Mouse (Mus musculus) heart, postnatal 0 days (tissue): ENCODE data around the gene Ly6g6e. TPM values are rescaled to one million over a fixed set of nuclear protein-coding genes. Genes with fewer than 3 reads are reported as not detected.
A peak's percentile ranks its signal among the peaks of the same experiment; 100 is the strongest.

Experiments used
- ATAC-seq: fragments of 200-750 bp; cut with Nextera tagmentation; 2 replicates; pipeline ENCODE4 v1.8.0; 2017; ENCODE audit warnings: low read depth, moderate number of reproducible peaks, moderate library complexity; ENCODE audit not compliant: insufficient read depth
- DNase-seq: peaks from one replicate; pipeline ENCODE4 v3.0.0-alpha.2; 2016; ENCODE audit warnings: low spot score
- H3K27ac ChIP-seq: fragments of 300-500 bp; sonication (generic); 2 replicates; pipeline ENCODE4 v1.5.1; 2014; ENCODE audit warnings: low read depth, mild to moderate bottlenecking
- H3K27me3 ChIP-seq: fragments of 300-500 bp; sonication (generic); 2 replicates; pipeline ENCODE4 v1.6.1; 2014; ENCODE audit warnings: low read length, mixed read lengths; ENCODE audit not compliant: control insufficient read depth, insufficient read depth
- H3K36me3 ChIP-seq: fragments of 300-500 bp; sonication (generic); replicated peaks from 2 replicates; pipeline ENCODE4 v1.6.1; 2014; ENCODE audit warnings: low read length, mixed read lengths; ENCODE audit not compliant: control insufficient read depth, insufficient read depth
- H3K4me1 ChIP-seq: fragments of 300-500 bp; sonication (generic); 2 replicates; pipeline ENCODE4 v1.6.1; 2014; ENCODE audit warnings: antibody characterized with exemption; ENCODE audit not compliant: control insufficient read depth, insufficient read depth
- H3K4me2 ChIP-seq: fragments of 300-500 bp; sonication (generic); 2 replicates; pipeline ENCODE4 v1.6.1; 2014; ENCODE audit warnings: low read depth, mild to moderate bottlenecking, low read length, moderate library complexity
- H3K4me3 ChIP-seq: fragments of 300-500 bp; sonication (generic); 2 replicates; pipeline ENCODE4 v1.5.1; 2014; ENCODE audit warnings: low read depth, low read length
- H3K9ac ChIP-seq: fragments of 300-500 bp; sonication (generic); replicated peaks from 2 replicates; pipeline ENCODE4 v1.6.1; 2014; ENCODE audit warnings: low read depth, low read length, mixed read lengths
- H3K9me3 ChIP-seq: fragments of 300-500 bp; sonication (generic); replicated peaks from 2 replicates; pipeline ENCODE4 v1.6.1; 2016; ENCODE audit warnings: low read length; ENCODE audit not compliant: control insufficient read depth
- CTCF ChIP-seq: IDR thresholded peaks from 2 replicates; pipeline ENCODE4 v1.5.1; 2016; ENCODE audit warnings: antibody characterized with exemption, control low read depth, low read depth
- EP300 ChIP-seq: IDR thresholded peaks from 2 replicates; pipeline ENCODE4 v1.6.1; 2016; ENCODE audit warnings: antibody characterized with exemption, low read depth
- WGBS: fragments of 180-500 bp; shearing (Covaris S2); extraction: QIAGEN DNeasy Blood & Tissue Kit; methylation state at CpG from one replicate; pipeline ENCODE4 v1.1.7; 2014; 5-methylcytosine and 5-hydroxymethylcytosine counted together
- polyA plus RNA-seq: library from polyadenylated mRNA; unstranded; fragments of >200 nt; fragmentation: Nextera tagmentation; extraction: Ambion mirVana; gene quantifications from 2 replicates; pipeline ENCODE4 v1.2.1, GENCODE M21; 2015
- total RNA-seq: library from RNA; depleted of rRNA; stranded (reverse); fragments of >200 nt; gene quantifications from 2 replicates; pipeline ENCODE4 v1.2.3, GENCODE M21; 2014; ENCODE audit warnings: low replicate concordance

The Ly6g6e gene
- total and polyA plus RNA-seq, 2 experiments from 2014 or later = 0.22 to 1.6 TPM

- Histone ChIP-seq H3K27me3 (peaks cover 15% of the 10 kb centered on the region; the same call in 1 of the 2 replicates), H3K4me1 (peaks cover 7% of the 10 kb centered on the region; the same call in 1 of the 2 replicates), H3K36me3 (peaks cover 56% of the 10 kb centered on the region), H3K9me3 (no peaks in the 10 kb centered on the region), H3K27ac (no peak overlapping the region; the same call in 1 of the 2 replicates), H3K9ac (peak overlapping the region; percentile 71), H3K4me2 (peak overlapping the region; percentile 75), H3K4me3 (peak overlapping the region; percentile 62)
- 28% methylated on average over 14 of the region's 14 CpGs for WGBS
- DNase-seq (no peak), ATAC-seq (no peak)
- TF ChIP-seq EP300 (no peak), CTCF (no peak)
Measured at GRCm38 (mm10) chr17:35060071-35060470, 16.6 kb upstream of the Ly6g6e start.

- H3K4me1 ChIP-seq = peaks cover 14% of the 10 kb centered on the region
Measured at GRCm38 (mm10) chr17:35060737-35061297, 15.9 kb upstream of the Ly6g6e start.

GRCm38 (mm10) chr17:35061299-35061698, 15.4 kb upstream of the Ly6g6e start:
- Histone ChIP-seq H3K27ac (no peak overlapping the region), H3K4me3 (no peak overlapping the region), H3K9ac (no peak overlapping the region), H3K9me3 (no peaks in the 10 kb centered on the region), H3K4me1 (peaks cover 14% of the 10 kb centered on the region), H3K36me3 (peaks cover 43% of the 10 kb centered on the region), H3K4me2 (no peak overlapping the region), H3K27me3 (peaks cover 26% of the 10 kb centered on the region)
- TF ChIP-seq CTCF = no peak
- TF ChIP-seq EP300 = no peak
- WGBS = 90% methylated on average over 8 of the region's 8 CpGs
- ATAC-seq = no peak
- no peak for DNase-seq

More at GRCm38 (mm10) chr17:35060737-35061297, 15.9 kb upstream of the Ly6g6e start:
- Histone ChIP-seq H3K4me2 (peak overlapping the region; percentile 75), H3K9me3 (no peaks in the 10 kb centered on the region), H3K36me3 (peaks cover 48% of the 10 kb centered on the region), H3K27me3 (peaks cover 21% of the 10 kb centered on the region; the same call in 1 of the 2 replicates), H3K9ac (no peak overlapping the region), H3K4me3 (peak overlapping the region; percentile 62; the same call in 1 of the 2 replicates), H3K27ac (no peak overlapping the region)
- WGBS = 72% methylated on average over 22 of the region's 22 CpGs
- ATAC-seq = no peak
- DNase-seq = no peak
- no peak for TF ChIP-seq CTCF

- Histone ChIP-seq H3K27me3 (peaks cover 44% of the 10 kb centered on the region), H3K36me3 (peaks cover 23% of the 10 kb centered on the region), H3K4me1 (peaks cover 14% of the 10 kb centered on the region), H3K27ac (no peak overlapping the region), H3K4me2 (no peak overlapping the region), H3K9ac (no peak overlapping the region), H3K4me3 (no peak overlapping the region), H3K9me3 (no peaks in the 10 kb centered on the region)
- no peak for DNase-seq
- ATAC-seq = no peak
- WGBS = 86% methylated on average over 3 of the region's 3 CpGs
- TF ChIP-seq CTCF (no peak), EP300 (no peak)
Measured at GRCm38 (mm10) chr17:35063466-35063865, 13.2 kb upstream of the Ly6g6e start.

GRCm38 (mm10) chr17:35064378-35064877, 12.3 kb upstream of the Ly6g6e start:
- H3K4me3 ChIP-seq = peak overlapping the region; percentile 28
- WGBS = 37% methylated on average over 10 of the region's 10 CpGs
- H3K36me3 ChIP-seq = peaks cover 22% of the 10 kb centered on the region
- DNase-seq (no peak), ATAC-seq (no peak)
- peaks cover 44% of the 10 kb centered on the region for H3K27me3 ChIP-seq
- H3K9ac ChIP-seq = no peak overlapping the region
- H3K9me3 ChIP-seq = no peaks in the 10 kb centered on the region
- no peak overlapping the region for H3K27ac ChIP-seq
- H3K4me1 ChIP-seq = peaks cover 14% of the 10 kb centered on the region
- TF ChIP-seq EP300 = no peak
- no peak for TF ChIP-seq CTCF
- peak overlapping the region; percentile 53 for H3K4me2 ChIP-seq
